Mouse (Mus musculus): ENCODE measurements around the gene Npepl1.

GRCm38 (mm10) chr2:174116929-174117328 lies 6.8 kb downstream of the Npepl1 start:
- TF ChIP-seq CTCF (IDR thresholded peaks at IDR 0.05; ENCODE audit: low read depth, low read length) (no peak), GATA1 (IDR thresholded peaks at IDR 0.05; ENCODE audit: borderline replicate concordance, low read length) (no peak), POLR2AphosphoS5 (IDR thresholded peaks at IDR 0.05; ENCODE audit: insufficient replicate concordance, low read depth, low read length) (no peak), TAL1 (conservative IDR thresholded peaks at IDR 0.05; ENCODE audit: low read depth, low read length) (no peak), GATA2 (IDR thresholded peaks at IDR 0.05; ENCODE audit: borderline replicate concordance, low read depth, low read length) (no peak)
